Mouse (Mus musculus): ENCODE data around the gene Kcnc2. TPM values are rescaled to one million over a fixed set of nuclear protein-coding genes. Genes with fewer than 3 reads are reported as not detected.

The Kcnc2 gene
- not detected for total RNA-seq (2023)

GRCm38 (mm10) chr10:112270887-112271802, at the start of gene Kcnc2:
TSS of gene Kcnc2 (plus strand) at chr10:112271121.

Other genes starting within 250 kb of the Kcnc2 start
- not detected for gene Glipr1l1, start 210.9 kb upstream of the Kcnc2 start, total RNA-seq (2023)
- gene Glipr1l2, start 187.8 kb upstream of the Kcnc2 start, total RNA-seq (2023) = not detected
- not detected for gene Glipr1l3, start 110.8 kb upstream of the Kcnc2 start, total RNA-seq (2023)
- not detected for gene Caps2, start 107.5 kb upstream of the Kcnc2 start, total RNA-seq (2023)

All from CD8-positive naive resting alpha-beta T cell, adult 57 days (primary cell).